Mouse (Mus musculus) hindbrain, embryonic 12.5 days (tissue): ENCODE measurements around the gene Jmjd1c. TPM values are rescaled to one million over a fixed set of nuclear protein-coding genes. Genes with fewer than 3 reads are reported as not detected.

ENCODE experiments used
- ATAC-seq: fragments of 200-750 bp; cut with Nextera tagmentation; 2 replicates; pipeline ENCODE4 v1.8.0; 2017; ENCODE audit warnings: moderate TSS enrichment; ENCODE audit not compliant: low FRiP score
- H3K27ac ChIP-seq: fragments of 300-500 bp; sonication (generic); 2 replicates; pipeline ENCODE4 v1.5.1; 2016; ENCODE audit warnings: mild to moderate bottlenecking
- H3K27me3 ChIP-seq: fragments of 300-500 bp; sonication (generic); 2 replicates; pipeline ENCODE4 v1.6.1; 2016; ENCODE audit warnings: mild to moderate bottlenecking
- H3K36me3 ChIP-seq: fragments of 300-500 bp; sonication (generic); 2 replicates; pipeline ENCODE4 v1.6.1; 2016; ENCODE audit warnings: mild to moderate bottlenecking
- H3K4me1 ChIP-seq: fragments of 300-500 bp; sonication (generic); 2 replicates; pipeline ENCODE4 v1.6.1; 2016
- H3K4me2 ChIP-seq: fragments of 300-500 bp; sonication (generic); replicated peaks from 2 replicates; pipeline ENCODE4 v1.6.1; 2016; ENCODE audit warnings: mild to moderate bottlenecking
- H3K4me3 ChIP-seq: fragments of 300-500 bp; sonication (generic); 2 replicates; pipeline ENCODE4 v1.5.1; 2016; ENCODE audit warnings: mild to moderate bottlenecking
- H3K9ac ChIP-seq: fragments of 300-500 bp; sonication (generic); 2 replicates; pipeline ENCODE4 v1.6.1; 2016; ENCODE audit warnings: mild to moderate bottlenecking, moderate library complexity
- H3K9me3 ChIP-seq: fragments of 300-500 bp; sonication (generic); replicated peaks from 2 replicates; pipeline ENCODE4 v1.6.1; 2016; ENCODE audit warnings: mild to moderate bottlenecking
- WGBS: fragments of 180-500 bp; shearing (Covaris S2); methylation state at CpG from one replicate; pipeline ENCODE4 v1.1.7; 2016; 5-methylcytosine and 5-hydroxymethylcytosine counted together
- polyA plus RNA-seq: library from polyadenylated mRNA; unstranded; fragments of >200 nt; fragmentation: Nextera tagmentation; extraction: Ambion mirVana; gene quantifications from 2 replicates; pipeline ENCODE4 v1.2.1, GENCODE M21; 2016

Gene Jmjd1c
- polyA plus RNA-seq, 1 experiment from 2014 or later: 60.1 TPM

- no peak overlapping the region for H3K27ac ChIP-seq
- H3K9ac ChIP-seq: no peak overlapping the region
- H3K4me3 ChIP-seq: no peak overlapping the region
- no peak for ATAC-seq
- WGBS: 79% methylated on average over 4 of the region's 4 CpGs
- H3K27me3 ChIP-seq: no peaks in the 10 kb centered on the region
- no peak overlapping the region for H3K4me2 ChIP-seq
- H3K9me3 ChIP-seq: no peaks in the 10 kb centered on the region
- H3K36me3 ChIP-seq: no peaks in the 10 kb centered on the region; the same call in 1 of the 2 replicates
- H3K4me1 ChIP-seq: peaks cover 7% of the 10 kb centered on the region; the same call in 1 of the 2 replicates
Observed at GRCm38 (mm10) chr10:67209916-67210675, 114.2 kb downstream of the Jmjd1c start.

- no peaks in the 10 kb centered on the region for H3K9me3 ChIP-seq
- peaks cover 7% of the 10 kb centered on the region; the same call in 1 of the 2 replicates for H3K4me1 ChIP-seq
- H3K36me3 ChIP-seq: no peaks in the 10 kb centered on the region
- 94% methylated on average over 5 of the region's 5 CpGs for WGBS
- H3K27ac ChIP-seq: no peak overlapping the region
- H3K9ac ChIP-seq: no peak overlapping the region
- no peak for ATAC-seq
- no peaks in the 10 kb centered on the region for H3K27me3 ChIP-seq
- no peak overlapping the region for H3K4me3 ChIP-seq
- H3K4me2 ChIP-seq: no peak overlapping the region
Observed at GRCm38 (mm10) chr10:67212031-67212430, 116.1 kb downstream of the Jmjd1c start.

GRCm38 (mm10) chr10:67213720-67214119 lies 117.8 kb downstream of the Jmjd1c start:
- Histone ChIP-seq H3K4me3 (no peak overlapping the region), H3K27me3 (no peaks in the 10 kb centered on the region), H3K9me3 (no peaks in the 10 kb centered on the region), H3K27ac (no peak overlapping the region), H3K4me2 (no peak overlapping the region), H3K36me3 (0 out of 2 replicates have a peak, but pooled peaks cover 3% of the 10 kb centered on the region), H3K9ac (no peak overlapping the region), H3K4me1 (peaks cover 7% of the 10 kb centered on the region; the same call in 1 of the 2 replicates)
- ATAC-seq: no peak
- WGBS: 49% methylated on average over 1 of the region's 1 CpGs

GRCm38 (mm10) chr10:67215133-67215532 lies 119.2 kb downstream of the Jmjd1c start:
- H3K9me3 ChIP-seq: no peaks in the 10 kb centered on the region
- H3K27ac ChIP-seq: no peak overlapping the region
- no peak overlapping the region for H3K4me2 ChIP-seq
- no peak overlapping the region for H3K4me3 ChIP-seq
- peaks cover 4% of the 10 kb centered on the region; the same call in 1 of the 2 replicates for H3K4me1 ChIP-seq
- WGBS: 85% methylated on average over 4 of the region's 4 CpGs
- no peak for ATAC-seq
- peaks cover 16% of the 10 kb centered on the region for H3K36me3 ChIP-seq
- no peak overlapping the region for H3K9ac ChIP-seq
- no peaks in the 10 kb centered on the region for H3K27me3 ChIP-seq

- no peak overlapping the region for H3K27ac ChIP-seq
- H3K4me1 ChIP-seq: peaks cover 4% of the 10 kb centered on the region; the same call in 1 of the 2 replicates
- 86% methylated on average over 3 of the region's 3 CpGs for WGBS
- no peak overlapping the region for H3K4me3 ChIP-seq
- H3K9ac ChIP-seq: no peak overlapping the region
- no peak overlapping the region for H3K4me2 ChIP-seq
- H3K9me3 ChIP-seq: no peaks in the 10 kb centered on the region
- ATAC-seq: no peak
- peaks cover 21% of the 10 kb centered on the region for H3K36me3 ChIP-seq
- no peaks in the 10 kb centered on the region for H3K27me3 ChIP-seq
Observed at GRCm38 (mm10) chr10:67216872-67217271, 120.9 kb downstream of the Jmjd1c start.

GRCm38 (mm10) chr10:67218873-67219565 lies 123.1 kb downstream of the Jmjd1c start:
- peaks cover 23% of the 10 kb centered on the region for H3K36me3 ChIP-seq

GRCm38 (mm10) chr10:67220251-67220650 lies 124.3 kb downstream of the Jmjd1c start:
- H3K4me2 ChIP-seq: no peak overlapping the region
- no peak overlapping the region for H3K27ac ChIP-seq
- peaks cover 34% of the 10 kb centered on the region for H3K36me3 ChIP-seq
- 93% methylated on average over 4 of the region's 4 CpGs for WGBS
- no peaks in the 10 kb centered on the region for H3K4me1 ChIP-seq
- no peak overlapping the region for H3K9ac ChIP-seq
- H3K9me3 ChIP-seq: no peaks in the 10 kb centered on the region
- no peak overlapping the region for H3K4me3 ChIP-seq
- no peaks in the 10 kb centered on the region for H3K27me3 ChIP-seq
- ATAC-seq: no peak

More at GRCm38 (mm10) chr10:67218873-67219565, 123.1 kb downstream of the Jmjd1c start:
- no peak for ATAC-seq
- no peaks in the 10 kb centered on the region for H3K27me3 ChIP-seq
- H3K4me2 ChIP-seq: no peak overlapping the region
- no peak overlapping the region for H3K4me3 ChIP-seq
- WGBS: 92% methylated on average over 18 of the region's 18 CpGs
- H3K4me1 ChIP-seq: no peaks in the 10 kb centered on the region
- no peak overlapping the region for H3K9ac ChIP-seq
- no peaks in the 10 kb centered on the region for H3K9me3 ChIP-seq
- H3K27ac ChIP-seq: no peak overlapping the region

- WGBS: 69% methylated on average over 5 of the region's 5 CpGs
- Histone ChIP-seq H3K4me3 (no peak overlapping the region), H3K4me1 (no peaks in the 10 kb centered on the region), H3K9me3 (no peaks in the 10 kb centered on the region), H3K27ac (no peak overlapping the region), H3K9ac (no peak overlapping the region), H3K27me3 (no peaks in the 10 kb centered on the region), H3K36me3 (peaks cover 44% of the 10 kb centered on the region), H3K4me2 (no peak overlapping the region)
- no peak for ATAC-seq
Observed at GRCm38 (mm10) chr10:67221284-67221683, 125.4 kb downstream of the Jmjd1c start.

GRCm38 (mm10) chr10:67223942-67224341 lies 128.0 kb downstream of the Jmjd1c start:
- no peak overlapping the region for H3K27ac ChIP-seq
- no peak overlapping the region for H3K4me3 ChIP-seq
- WGBS: 65% methylated on average over 3 of the region's 4 CpGs
- H3K36me3 ChIP-seq: peaks cover 45% of the 10 kb centered on the region
- no peak overlapping the region for H3K4me2 ChIP-seq
- H3K27me3 ChIP-seq: no peaks in the 10 kb centered on the region
- ATAC-seq: no peak
- H3K9ac ChIP-seq: no peak overlapping the region
- no peaks in the 10 kb centered on the region for H3K4me1 ChIP-seq
- H3K9me3 ChIP-seq: no peaks in the 10 kb centered on the region

- 93% methylated on average over 6 of the region's 6 CpGs for WGBS
- H3K9ac ChIP-seq: no peak overlapping the region
- no peak overlapping the region for H3K4me3 ChIP-seq
- no peak overlapping the region for H3K27ac ChIP-seq
- no peaks in the 10 kb centered on the region for H3K9me3 ChIP-seq
- H3K4me2 ChIP-seq: no peak overlapping the region
- ATAC-seq: no peak
- H3K4me1 ChIP-seq: no peaks in the 10 kb centered on the region
- H3K27me3 ChIP-seq: no peaks in the 10 kb centered on the region
- H3K36me3 ChIP-seq: peaks cover 38% of the 10 kb centered on the region
Observed at GRCm38 (mm10) chr10:67225528-67225927, 129.6 kb downstream of the Jmjd1c start.

- Histone ChIP-seq H3K4me2 (no peak overlapping the region), H3K9me3 (no peaks in the 10 kb centered on the region), H3K9ac (no peak overlapping the region), H3K4me3 (no peak overlapping the region), H3K4me1 (no peaks in the 10 kb centered on the region), H3K27ac (no peak overlapping the region), H3K36me3 (peaks cover 44% of the 10 kb centered on the region), H3K27me3 (no peaks in the 10 kb centered on the region)
- ATAC-seq: no peak
- whole genome bisulfite sequencing: 87% methylated on average over 7 of the region's 7 CpGs
Observed at GRCm38 (mm10) chr10:67226109-67226508, 130.2 kb downstream of the Jmjd1c start.

GRCm38 (mm10) chr10:67226543-67226942 lies 130.6 kb downstream of the Jmjd1c start:
- Histone ChIP-seq H3K4me3 (no peak overlapping the region), H3K4me2 (no peak overlapping the region), H3K9me3 (no peaks in the 10 kb centered on the region), H3K27me3 (no peaks in the 10 kb centered on the region), H3K27ac (no peak overlapping the region), H3K4me1 (no peaks in the 10 kb centered on the region), H3K36me3 (peaks cover 47% of the 10 kb centered on the region), H3K9ac (no peak overlapping the region)
- no peak for ATAC-seq
- 95% methylated on average over 14 of the region's 14 CpGs for WGBS
